Mouse (Mus musculus): Measurements from ENCODE around the gene Pigyl. TPM values are rescaled to one million over a fixed set of nuclear protein-coding genes. Genes with fewer than 3 reads are reported as not detected.

Pigyl gene
- polyA plus RNA-seq (2016; fragmentation: Nextera tagmentation; extraction: Ambion mirVana), result 63.2 and 68.4 TPM in 2 replicates

DNA sequence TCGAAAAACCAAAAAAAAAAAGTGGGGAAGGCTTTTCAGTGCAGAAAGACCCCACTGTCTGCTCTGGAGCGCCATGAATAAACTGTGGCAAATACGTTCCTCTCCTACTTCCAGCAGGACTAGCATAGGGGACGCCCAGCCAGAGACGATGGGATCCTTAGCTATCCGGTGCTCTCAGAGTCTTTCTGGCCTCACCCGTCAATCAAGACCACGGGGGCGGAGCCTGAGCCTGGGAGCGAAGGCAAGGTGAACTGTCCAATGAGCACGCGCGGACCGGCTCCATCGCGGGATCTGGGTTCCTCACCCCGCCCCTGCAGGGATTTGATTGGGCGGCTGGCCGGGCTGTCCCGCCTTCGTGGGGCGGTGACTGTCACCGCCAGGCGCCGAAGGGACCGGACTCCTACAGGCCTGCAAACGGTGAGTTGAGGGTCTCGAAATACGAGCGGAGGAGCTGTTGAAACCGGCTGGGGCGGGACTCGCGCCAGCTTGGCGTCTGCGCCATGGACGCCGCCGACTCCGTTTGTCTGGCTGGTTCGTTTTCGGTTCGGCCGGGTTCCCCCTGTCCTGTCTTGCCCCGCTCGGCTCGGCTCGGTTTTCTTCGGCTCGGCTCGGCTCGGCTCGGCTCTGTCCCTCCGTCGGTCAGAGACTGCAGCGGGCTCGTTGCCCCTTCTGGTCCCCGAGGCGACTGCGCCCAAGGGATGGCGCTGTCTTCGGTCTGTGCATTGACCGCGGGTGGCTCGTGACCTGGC lies at the start of gene Pigyl:
Gene Pigyl (plus strand): TSS at position 350 of the 749 bp plus-strand sequence.
- peaks cover 11% of the 10 kb centered on the region for H3K4me1 ChIP-seq
- H3K27ac ChIP-seq, result peak within 1 kb of the TSS; percentile 64
- peak within 1 kb of the TSS; percentile 60 for H3K4me3 ChIP-seq
- H3K27me3 ChIP-seq (replicated peaks), result peaks cover 6% of the 10 kb centered on the region; the same call in 1 of the 2 replicates
- H3K9me3 ChIP-seq, result no peaks in the 10 kb centered on the region
- H3K9ac ChIP-seq, result peak within 1 kb of the TSS; percentile 82
- H3K36me3 ChIP-seq, result peaks cover 3% of the 10 kb centered on the region; the same call in 1 of the 2 replicates
- peak; percentile 97 for ATAC-seq (ENCODE audit: low FRiP score, low read depth)
- peak within 1 kb of the TSS; percentile 75 for H3K4me2 ChIP-seq (replicated peaks)
- WGBS, result 1% methylated on average over 65 of the region's 65 CpGs

DNA sequence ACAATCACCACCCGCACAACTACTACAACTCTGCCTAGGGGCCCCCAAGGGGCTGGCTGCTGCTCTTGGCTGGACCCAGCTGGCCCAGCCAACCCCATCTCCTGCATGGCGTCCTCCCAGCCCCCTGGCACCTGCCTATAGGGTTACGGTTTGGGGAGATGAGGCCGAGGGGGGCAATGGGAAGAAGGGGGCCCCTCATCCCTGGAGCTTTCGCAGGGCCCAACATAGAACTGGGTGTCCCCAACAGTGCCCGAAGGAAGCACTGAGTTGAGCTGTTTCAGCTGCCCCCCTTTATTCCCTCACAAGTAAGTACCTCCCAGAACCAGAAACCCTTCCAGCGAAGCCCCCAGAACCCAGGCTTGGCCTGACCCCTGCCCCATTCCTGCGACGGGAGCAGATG lies 48.5 kb upstream of the Pigyl start:
- WGBS, result 90% methylated on average over 9 of the region's 9 CpGs
- Histone ChIP-seq H3K4me1 (no peaks in the 10 kb centered on the region), H3K4me2 (replicated peaks) (no peak overlapping the region), H3K27ac (no peak overlapping the region), H3K4me3 (no peak overlapping the region), H3K36me3 (peaks cover 37% of the 10 kb centered on the region), H3K27me3 (replicated peaks) (no peaks in the 10 kb centered on the region), H3K9ac (no peak overlapping the region), H3K9me3 (no peaks in the 10 kb centered on the region)
- ATAC-seq (ENCODE audit: low FRiP score, low read depth), result no peak

GRCm38 (mm10) chr9:22115635-22116034 lies 41.0 kb upstream of the Pigyl start:
- Histone ChIP-seq H3K4me3 (peak overlapping the region; percentile 77; the same call in 1 of the 2 replicates), H3K9me3 (no peaks in the 10 kb centered on the region), H3K27ac (no peak overlapping the region), H3K27me3 (replicated peaks) (no peaks in the 10 kb centered on the region), H3K9ac (peak overlapping the region; percentile 85; the same call in 1 of the 2 replicates), H3K36me3 (peaks cover 34% of the 10 kb centered on the region), H3K4me1 (peaks cover 10% of the 10 kb centered on the region), H3K4me2 (replicated peaks) (peak overlapping the region; percentile 89)
- WGBS, result 94% methylated on average over 4 of the region's 4 CpGs
- no peak for ATAC-seq (ENCODE audit: low FRiP score, low read depth)

DNA sequence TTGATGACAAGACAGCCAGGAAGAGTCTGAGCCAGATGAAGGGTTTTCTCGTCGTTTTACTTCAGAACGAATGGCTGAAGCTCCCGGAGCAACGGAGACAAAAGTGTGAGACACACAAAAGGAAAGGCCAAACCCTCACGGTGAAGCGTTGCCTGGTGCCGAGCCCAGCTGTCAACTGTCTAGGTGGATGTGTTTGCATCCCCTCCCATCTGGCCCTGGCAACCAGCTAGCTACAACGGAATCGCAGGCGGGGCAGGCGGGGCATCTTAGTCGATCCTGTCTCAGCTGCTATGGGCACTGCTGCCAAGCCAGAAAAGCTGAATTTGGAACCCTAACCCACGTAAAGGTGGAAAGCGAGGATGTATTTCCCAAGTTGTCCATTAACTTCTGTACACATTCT lies 40.6 kb upstream of the Pigyl start:
- ATAC-seq (ENCODE audit: low FRiP score, low read depth), result no peak
- Histone ChIP-seq H3K27me3 (replicated peaks) (no peaks in the 10 kb centered on the region), H3K4me2 (replicated peaks) (peak overlapping the region; percentile 89), H3K9me3 (no peaks in the 10 kb centered on the region), H3K9ac (peak overlapping the region; percentile 85), H3K27ac (no peak overlapping the region), H3K36me3 (peaks cover 31% of the 10 kb centered on the region), H3K4me3 (peak overlapping the region; percentile 77), H3K4me1 (peaks cover 10% of the 10 kb centered on the region)
- WGBS, result 20% methylated on average over 15 of the region's 15 CpGs

GRCm38 (mm10) chr9:22116740-22117426 lies 39.8 kb upstream of the Pigyl start, which contains the start of gene Elof1:
Gene Elof1, minus strand, starts transcription at chr9:22117172.
- under 1% methylated on average over 52 of the region's 52 CpGs for WGBS
- Histone ChIP-seq H3K27ac (peak within 1 kb of the TSS; percentile 28; the same call in 1 of the 2 replicates), H3K4me3 (peak within 1 kb of the TSS; percentile 77), H3K4me1 (peaks cover 10% of the 10 kb centered on the region), H3K9ac (peak within 1 kb of the TSS; percentile 85), H3K36me3 (peaks cover 23% of the 10 kb centered on the region), H3K9me3 (no peaks in the 10 kb centered on the region), H3K27me3 (replicated peaks) (no peaks in the 10 kb centered on the region), H3K4me2 (replicated peaks) (peak within 1 kb of the TSS; percentile 89)
- peak; percentile 94 for ATAC-seq (ENCODE audit: low FRiP score, low read depth)

DNA sequence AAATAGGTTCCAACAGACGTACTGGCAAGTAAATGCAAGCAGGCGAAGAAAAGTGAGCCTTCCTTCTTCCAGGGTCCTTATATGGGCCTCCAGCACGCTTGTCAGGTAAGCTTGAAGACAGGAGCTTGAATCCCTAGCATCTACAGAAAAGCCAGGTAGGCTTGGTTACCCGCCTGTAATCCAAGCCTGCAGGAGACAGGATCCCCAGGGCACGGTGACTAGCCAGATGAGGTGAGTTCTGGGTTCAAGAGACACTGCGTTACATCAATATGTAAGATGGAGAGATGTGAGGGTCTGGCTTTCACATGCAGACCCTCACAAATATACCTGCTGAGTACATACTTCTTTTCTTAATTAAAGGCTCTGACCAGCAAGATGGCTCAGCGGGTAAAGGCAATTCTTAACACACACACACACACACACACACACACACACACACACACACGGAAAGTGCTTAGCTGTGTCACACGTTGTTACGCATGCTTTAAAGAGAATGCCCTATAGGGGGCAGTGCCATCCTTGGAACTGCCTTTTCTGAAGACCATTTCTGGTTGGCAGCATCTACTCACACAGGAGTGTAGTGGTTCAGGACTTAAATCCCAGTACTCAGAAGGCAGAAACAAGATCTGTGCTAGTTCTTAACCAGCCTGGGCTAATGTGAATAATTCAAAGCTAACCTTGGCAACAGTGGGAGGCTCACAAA lies 38.7 kb upstream of the Pigyl start:
- Histone ChIP-seq H3K27ac (no peak overlapping the region), H3K9me3 (no peaks in the 10 kb centered on the region), H3K4me2 (replicated peaks) (peak overlapping the region; percentile 89), H3K36me3 (peaks cover 13% of the 10 kb centered on the region), H3K27me3 (replicated peaks) (no peaks in the 10 kb centered on the region), H3K4me3 (peak overlapping the region; percentile 77), H3K4me1 (peaks cover 10% of the 10 kb centered on the region), H3K9ac (peak overlapping the region; percentile 85; the same call in 1 of the 2 replicates)
- ATAC-seq (ENCODE audit: low FRiP score, low read depth), result no peak
- WGBS, result 45% methylated on average over 10 of the region's 10 CpGs

DNA sequence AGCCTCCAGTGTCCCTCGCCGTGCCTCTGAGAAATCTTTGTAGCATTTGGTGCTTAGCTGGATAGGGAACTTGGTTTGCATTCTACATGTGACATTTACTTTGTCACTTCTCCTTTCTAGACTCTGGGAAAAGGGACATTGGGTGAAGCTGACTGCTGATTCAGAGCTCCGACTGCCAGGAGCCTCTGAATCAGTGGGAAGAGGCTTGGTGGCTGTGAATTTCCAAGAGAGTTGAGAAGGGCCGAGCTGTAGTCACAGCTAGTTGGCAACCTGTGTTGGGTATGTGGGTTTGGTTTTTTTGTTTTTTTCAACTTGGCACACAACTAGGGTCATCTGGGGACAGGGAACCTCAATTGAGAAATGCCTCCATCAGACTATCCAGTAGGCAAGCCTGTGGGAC lies 37.1 kb upstream of the Pigyl start:
- ATAC-seq (ENCODE audit: low FRiP score, low read depth), result no peak
- Histone ChIP-seq H3K4me1 (peaks cover 10% of the 10 kb centered on the region), H3K36me3 (no peaks in the 10 kb centered on the region), H3K4me2 (replicated peaks) (no peak overlapping the region), H3K27ac (no peak overlapping the region), H3K27me3 (replicated peaks) (no peaks in the 10 kb centered on the region), H3K4me3 (no peak overlapping the region), H3K9ac (no peak overlapping the region), H3K9me3 (no peaks in the 10 kb centered on the region)
- WGBS, result 95% methylated on average over 4 of the region's 4 CpGs

DNA sequence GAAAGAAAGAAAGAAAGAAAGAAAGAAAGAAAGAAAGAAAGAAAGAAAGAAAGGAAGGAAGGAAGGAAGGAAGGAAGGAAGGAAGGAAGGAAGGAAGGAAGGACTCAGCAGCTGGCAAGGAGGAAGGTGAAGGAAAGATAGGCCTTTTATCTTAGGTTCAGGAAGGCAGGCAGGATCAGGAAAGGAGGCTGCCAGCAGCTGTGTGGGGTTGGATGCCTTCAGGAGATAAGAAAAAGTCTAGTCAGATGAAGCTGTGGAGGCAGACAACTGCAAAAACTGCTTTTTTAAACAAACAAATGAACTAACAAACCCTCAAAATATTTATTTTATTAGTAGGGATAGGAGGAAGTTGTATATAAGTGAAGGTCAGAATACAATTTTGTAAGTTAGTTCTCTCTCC lies 35.1 kb upstream of the Pigyl start:
- Histone ChIP-seq H3K27ac (no peak overlapping the region), H3K27me3 (replicated peaks) (no peaks in the 10 kb centered on the region), H3K4me2 (replicated peaks) (no peak overlapping the region), H3K36me3 (no peaks in the 10 kb centered on the region), H3K4me1 (no peaks in the 10 kb centered on the region), H3K4me3 (no peak overlapping the region), H3K9me3 (no peaks in the 10 kb centered on the region), H3K9ac (no peak overlapping the region)
- ATAC-seq (ENCODE audit: low FRiP score, low read depth), result no peak

DNA sequence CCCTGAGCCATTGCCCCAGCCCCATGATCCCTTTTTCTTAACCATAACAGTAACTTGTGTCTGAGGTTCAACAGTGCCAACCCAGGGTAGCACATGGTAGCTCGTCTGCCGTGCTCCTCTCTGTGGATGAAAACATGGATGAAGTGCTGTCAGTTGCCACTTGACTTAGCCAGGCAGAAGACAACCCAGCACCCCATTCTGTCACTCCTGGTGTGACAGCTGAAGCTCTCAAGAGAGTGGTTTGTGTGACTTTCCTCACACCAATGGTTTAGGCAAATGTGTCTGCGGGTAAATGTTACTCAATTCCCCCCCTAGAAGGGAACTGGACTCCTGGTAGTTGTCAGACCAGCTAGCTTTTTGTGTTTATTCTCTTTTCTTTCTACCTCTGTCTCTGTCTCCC lies 34.6 kb upstream of the Pigyl start:
- 81% methylated on average over 3 of the region's 3 CpGs for WGBS
- Histone ChIP-seq H3K27ac (no peak overlapping the region), H3K9ac (no peak overlapping the region), H3K4me1 (no peaks in the 10 kb centered on the region), H3K4me3 (no peak overlapping the region), H3K4me2 (replicated peaks) (no peak overlapping the region), H3K27me3 (replicated peaks) (no peaks in the 10 kb centered on the region), H3K36me3 (no peaks in the 10 kb centered on the region), H3K9me3 (no peaks in the 10 kb centered on the region)
- ATAC-seq (ENCODE audit: low FRiP score, low read depth), result no peak

DNA sequence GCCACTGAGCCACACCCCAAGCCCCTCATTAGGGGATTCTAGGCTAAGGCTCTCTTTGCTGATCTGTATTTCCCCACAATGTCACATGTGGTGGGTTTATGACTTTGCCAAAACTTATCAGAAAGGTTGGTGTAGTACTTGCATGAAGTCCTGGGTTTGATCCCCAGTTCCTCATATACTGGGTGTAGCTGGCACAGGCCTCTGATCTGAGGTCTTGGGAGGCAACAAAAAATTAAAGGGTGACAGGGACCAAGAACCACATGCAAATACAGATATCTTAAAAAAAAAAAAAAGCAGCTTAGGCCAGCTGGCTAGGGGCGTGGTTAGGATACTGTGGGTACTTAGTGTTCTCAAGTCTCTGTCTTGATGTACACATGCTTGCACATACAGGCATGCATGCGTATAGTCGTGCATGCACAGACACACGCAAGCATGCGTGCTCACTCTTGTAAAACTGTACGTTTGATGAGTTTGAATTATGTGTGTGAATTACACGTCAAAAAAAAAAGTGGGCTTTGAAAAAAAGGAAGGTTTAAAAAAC lies 33.5 kb upstream of the Pigyl start:
- Histone ChIP-seq H3K4me2 (replicated peaks) (no peak overlapping the region), H3K9ac (no peak overlapping the region), H3K9me3 (no peaks in the 10 kb centered on the region), H3K36me3 (no peaks in the 10 kb centered on the region), H3K27ac (no peak overlapping the region), H3K4me1 (no peaks in the 10 kb centered on the region), H3K27me3 (replicated peaks) (no peaks in the 10 kb centered on the region), H3K4me3 (no peak overlapping the region)
- no peak for ATAC-seq (ENCODE audit: low FRiP score, low read depth)
- WGBS, result 90% methylated on average over 7 of the region's 7 CpGs

DNA sequence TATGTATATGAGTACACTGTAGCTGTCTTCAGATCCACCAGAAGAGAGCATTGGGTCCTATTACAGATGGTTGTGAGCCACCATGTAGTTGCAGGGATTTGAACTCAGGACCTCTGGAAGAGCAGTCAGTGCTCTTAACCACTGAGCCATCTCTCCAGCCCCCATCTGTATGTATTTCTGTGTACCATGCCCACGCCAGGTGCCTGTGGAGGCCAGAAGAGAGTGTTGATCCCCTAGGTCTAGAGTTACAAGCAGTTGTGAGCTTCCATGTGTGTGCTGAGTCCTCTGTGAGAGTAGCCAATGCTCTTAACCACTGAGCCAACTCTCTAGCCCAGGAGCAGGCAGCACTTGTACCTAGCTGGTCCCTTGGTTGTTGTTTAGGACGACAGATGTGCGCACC lies 32.5 kb upstream of the Pigyl start:
- Histone ChIP-seq H3K36me3 (no peaks in the 10 kb centered on the region), H3K4me2 (replicated peaks) (no peak overlapping the region)
- 87% methylated on average over 3 of the region's 3 CpGs for WGBS

More for the DNA sequence above, 32.5 kb upstream of the Pigyl start:
- Histone ChIP-seq H3K27ac (no peak overlapping the region), H3K9me3 (no peaks in the 10 kb centered on the region), H3K27me3 (replicated peaks) (0 out of 2 replicates have a peak, but pooled peaks cover 2% of the 10 kb centered on the region), H3K4me3 (no peak overlapping the region), H3K4me1 (no peaks in the 10 kb centered on the region), H3K9ac (no peak overlapping the region)
- ATAC-seq (ENCODE audit: low FRiP score, low read depth), result no peak

All from neural tube, embryonic 12.5 days (tissue).